Mouse (Mus musculus) Patski (cell line): Measurements from ENCODE around the gene Zbtb22. TPM values are rescaled to one million over a fixed set of nuclear protein-coding genes. Genes with fewer than 3 reads are reported as not detected.

Experiments used
- ATAC-seq: fragments of 100-300 bp; one replicate; pipeline ENCODE4 v1.8.0; 2021
- CTCF ChIA-PET: fragments of 350-600 bp; sonication (Branson Sonifier 250); formaldehyde crosslinking; loops from one replicate; lab custom pipeline; 2022; ENCODE audit warnings: inconsistent platforms; lab: Charles Lee
- POLR2A ChIA-PET: fragments of 350-600 bp; sonication (Branson Sonifier 250); formaldehyde crosslinking; loops from one replicate; lab custom pipeline; 2022; ENCODE audit warnings: antibody characterized with exemption, inconsistent platforms; lab: Charles Lee
- DNase-seq: peaks from one replicate; pipeline ENCODE4 v3.0.0-alpha.2; 2011; ENCODE audit warnings: low read depth, low spot score
- H3K27me3 ChIP-seq: fragments of 371-371 bp; one replicate; pipeline ENCODE4 v1.5.1; 2021
- CTCF ChIP-seq: fragments of 100-300 bp; IDR thresholded peaks from one replicate; pipeline ENCODE4 v1.5.1; 2021
- in situ Hi-C: fragments of 300-500 bp; cut with MboI; formaldehyde crosslinking; loops from 3 replicates; pipeline ENCODE4 v1.11.1; 2018; ENCODE audit warnings: low pct_unique_long_range_greater_than_20kb, mixed read lengths
- polyA plus RNA-seq: library from polyadenylated mRNA; unstranded; gene quantifications from one replicate; pipeline ENCODE4 v1.2.3, GENCODE M21; 2021

Zbtb22 gene
- polyA plus RNA-seq, 1 experiment from 2014 or later = 30.7 TPM

DNA sequence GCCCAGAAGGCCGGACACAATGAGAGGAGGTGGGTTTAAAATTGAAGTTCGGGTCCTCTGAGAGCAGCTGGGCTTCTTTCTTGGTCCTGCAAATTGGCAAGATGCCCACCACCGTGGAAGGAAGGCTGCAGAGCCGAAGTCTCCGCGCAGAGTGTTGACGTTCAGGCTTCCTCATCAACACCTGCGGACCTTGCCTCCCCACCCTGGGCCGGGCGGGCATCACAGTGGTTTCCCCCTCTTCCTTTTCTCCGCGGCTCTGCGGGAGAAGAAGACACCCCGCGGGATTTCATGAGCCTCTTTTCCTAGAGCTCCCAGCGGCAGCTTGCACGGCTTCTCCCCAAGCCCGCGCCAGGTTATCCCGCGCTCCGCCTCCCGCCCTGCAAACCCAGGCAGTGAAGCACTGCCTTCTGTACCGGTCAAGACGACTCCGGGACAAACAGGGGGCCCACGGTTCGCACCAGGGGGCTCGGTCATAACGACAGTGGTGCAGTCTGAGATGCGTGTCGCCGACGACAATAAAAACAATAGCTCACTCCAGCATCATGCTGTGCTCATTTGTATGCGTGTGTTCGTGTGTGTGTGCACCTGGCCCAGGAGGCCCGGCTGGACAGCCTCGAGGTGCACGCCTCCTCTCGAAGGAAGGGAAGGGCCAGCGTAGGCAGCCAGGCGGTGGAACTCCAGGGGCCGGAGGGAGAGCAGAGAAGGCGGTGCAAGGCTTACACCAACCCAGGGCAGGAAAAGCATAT is 7.2 kb upstream of the Zbtb22 start:
- ATAC-seq = peak; percentile 44
- in situ Hi-C loops = no loop called here
- no peaks in the 10 kb centered on the region for H3K27me3 ChIP-seq
- CTCF ChIA-PET = interaction anchor here (0.8 to 4.9 kb wide), 3 partner anchors 12 to 18 kb away, joined by 3 to 38 read pairs (median 3); partner anchors contain the start of gene Kifc1
- no peak for TF ChIP-seq CTCF
- POLR2A ChIA-PET = interaction anchor here (0.5 to 1.7 kb wide), 4 partner anchors 11 to 47 kb away, joined by 3 to 8 read pairs (median 4); partner anchors contain the start of genes Rps18 and Vps52
- DNase-seq = no peak

DNA sequence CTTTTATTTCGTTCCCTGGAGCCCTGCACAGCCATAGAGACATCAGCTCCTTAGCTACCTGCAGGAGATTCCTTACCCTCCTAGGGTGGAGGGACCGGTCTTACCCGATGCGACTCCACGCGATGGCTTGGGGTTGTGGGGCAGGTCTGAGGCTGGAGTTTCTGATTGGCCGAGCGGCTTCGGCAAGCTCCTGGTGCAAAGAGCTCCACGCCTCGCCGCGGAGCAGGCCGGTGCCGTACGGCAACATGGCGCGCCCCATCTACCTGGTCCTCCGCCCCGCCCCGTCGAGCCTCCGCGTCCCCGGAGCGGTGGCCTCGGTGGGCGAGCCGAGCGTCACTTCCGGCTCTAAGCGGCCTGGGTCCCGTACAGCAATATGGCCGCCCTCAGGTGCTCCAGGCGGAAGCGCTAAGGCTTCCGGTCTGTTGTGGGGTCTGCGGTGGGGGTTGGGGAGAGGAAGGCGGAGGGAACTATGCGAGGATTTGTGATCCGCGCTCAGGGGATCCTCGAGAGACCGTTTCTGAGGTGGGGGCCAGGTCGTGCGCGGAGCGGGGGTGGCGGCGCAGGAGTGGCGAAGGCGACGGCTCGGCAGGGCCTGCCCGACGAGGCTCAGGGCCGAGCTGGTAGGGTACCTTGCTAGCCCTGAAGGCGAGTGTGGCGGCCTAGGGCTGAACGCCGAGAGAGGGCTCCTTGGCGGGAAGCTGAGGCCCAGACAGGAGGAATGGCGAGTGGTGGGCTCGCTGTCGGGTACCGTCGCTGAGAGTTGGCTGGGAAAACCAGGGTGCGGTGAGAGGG is 6.4 kb upstream of the Zbtb22 start, which contains the start of gene Daxx:
Gene Daxx (plus strand): TSS at position 338 of the 792 bp plus-strand sequence.
- H3K27me3 ChIP-seq = no peaks in the 10 kb centered on the region
- ChIA-PET POLR2A (interaction anchor here (1.2 to 1.7 kb wide), 3 partner anchors 11 to 46 kb away, joined by 3 to 8 read pairs (median 4); partner anchors contain the start of genes Rps18 and Vps52), CTCF (interaction anchor here (1.5 to 4.9 kb wide), 3 partner anchors 13 to 18 kb away, joined by 3 to 38 read pairs (median 5); partner anchors contain the start of gene Kifc1)
- DNase-seq (peak; percentile 89), ATAC-seq (peak; percentile 96)
- no peak for TF ChIP-seq CTCF
- in situ Hi-C loops = no loop called here

DNA sequence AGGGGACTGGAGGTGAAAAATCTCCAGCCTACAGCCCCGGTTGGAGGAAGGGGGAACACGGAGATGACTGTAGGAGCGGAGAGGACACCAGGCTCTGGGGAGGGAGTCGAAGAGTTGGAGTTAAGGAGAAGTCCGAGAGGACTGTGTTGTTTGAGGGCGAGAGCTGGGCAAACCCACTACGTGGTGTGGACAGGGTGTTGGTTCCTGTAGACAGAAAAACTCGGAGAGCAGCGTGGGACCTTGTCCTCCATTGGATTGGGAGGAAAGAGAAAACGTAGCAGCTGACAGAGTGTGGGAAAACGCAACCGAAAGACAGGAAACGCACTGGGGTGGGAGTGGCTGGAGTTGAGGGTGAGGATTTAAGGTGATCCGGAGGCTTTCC is 5.8 kb upstream of the Zbtb22 start:
- CTCF ChIA-PET = interaction anchor here (1.3 to 4.9 kb wide), 3 partner anchors 13 to 19 kb away, joined by 4 to 38 read pairs (median 5); no protein-coding TSS in a partner anchor
- TF ChIP-seq CTCF = no peak
- DNase-seq (no peak), ATAC-seq (peak; percentile 10)
- POLR2A ChIA-PET = interaction anchor here (1.7 kb wide), 1 partner anchor 45 kb away, joined by 8 read pairs; the partner anchor contains the start of genes Rps18 and Vps52
- in situ Hi-C loops = no loop called here
- no peaks in the 10 kb centered on the region for H3K27me3 ChIP-seq

DNA sequence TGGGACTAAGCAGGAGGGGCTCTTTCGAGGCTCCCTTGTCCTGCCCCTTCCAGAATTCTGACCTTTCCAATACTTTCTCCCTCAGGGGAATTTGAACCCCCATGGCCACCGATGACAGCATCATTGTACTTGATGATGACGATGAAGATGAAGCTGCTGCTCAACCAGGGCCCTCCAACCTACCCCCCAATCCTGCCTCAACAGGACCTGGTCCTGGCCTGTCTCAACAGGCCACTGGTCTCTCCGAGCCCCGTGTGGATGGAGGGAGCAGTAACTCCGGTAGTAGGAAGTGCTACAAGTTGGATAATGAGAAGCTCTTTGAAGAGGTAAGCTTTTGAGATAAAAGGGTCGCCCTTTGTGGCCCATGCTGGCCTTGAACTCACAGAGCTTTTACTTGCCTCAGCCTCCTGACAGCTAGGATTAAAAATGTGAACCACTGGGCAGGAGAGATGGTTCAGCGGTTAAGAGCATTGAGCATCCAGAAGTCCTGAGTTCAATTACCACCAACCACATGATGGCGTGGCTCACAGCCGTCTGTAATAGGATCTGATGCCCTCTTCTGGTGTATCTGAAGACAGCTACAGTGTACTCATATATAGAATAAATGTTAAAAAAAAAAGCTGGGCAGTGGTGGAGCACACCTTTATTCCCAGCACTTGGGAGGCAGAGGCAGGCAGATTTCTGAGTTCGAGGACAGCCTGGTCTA is 5.2 kb upstream of the Zbtb22 start:
- TF ChIP-seq CTCF = no peak
- no peak for DNase-seq
- no peaks in the 10 kb centered on the region for H3K27me3 ChIP-seq
- CTCF ChIA-PET = interaction anchor here (1.3 to 4.9 kb wide), 3 partner anchors 14 to 20 kb away, joined by 4 to 38 read pairs (median 5); no protein-coding TSS in a partner anchor
- in situ Hi-C loops = no loop called here
- POLR2A ChIA-PET = interaction anchor here (1.0 kb wide), 1 partner anchor 19 kb away, joined by 3 read pairs; the partner anchor contains the start of gene Rgl2
- no peak for ATAC-seq

DNA sequence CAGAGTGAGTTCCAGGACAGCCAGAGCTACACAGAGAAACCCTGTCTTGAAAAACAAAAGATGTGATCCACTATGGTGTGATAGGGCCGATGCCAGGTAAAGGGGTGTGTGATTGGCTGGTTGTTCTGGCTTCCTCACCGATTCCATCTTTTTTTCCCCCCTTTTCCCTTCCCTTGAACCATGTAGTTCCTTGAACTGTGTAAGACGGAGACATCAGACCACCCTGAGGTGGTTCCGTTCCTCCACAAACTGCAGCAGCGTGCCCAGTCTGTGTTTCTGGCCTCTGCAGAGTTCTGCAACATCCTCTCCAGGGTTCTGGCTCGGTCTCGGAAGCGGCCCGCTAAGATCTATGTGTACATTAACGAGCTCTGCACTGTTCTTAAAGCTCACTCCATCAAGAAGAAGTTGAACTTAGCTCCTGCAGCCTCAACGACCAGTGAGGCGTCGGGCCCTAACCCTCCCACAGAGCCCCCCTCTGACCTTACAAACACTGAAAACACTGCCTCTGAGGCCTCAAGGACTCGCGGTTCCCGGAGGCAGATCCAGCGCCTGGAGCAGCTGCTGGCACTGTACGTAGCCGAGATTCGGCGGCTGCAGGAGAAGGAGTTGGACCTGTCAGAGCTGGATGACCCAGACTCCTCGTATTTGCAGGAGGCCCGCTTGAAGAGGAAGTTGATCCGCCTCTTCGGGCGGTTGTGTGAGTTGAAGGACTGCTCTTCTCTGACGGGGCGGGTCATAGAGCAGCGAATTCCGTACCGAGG is 4.5 kb upstream of the Zbtb22 start:
- no peak for TF ChIP-seq CTCF
- DNase-seq = no peak
- in situ Hi-C loops = no loop called here
- H3K27me3 ChIP-seq = no peaks in the 10 kb centered on the region
- no peak for ATAC-seq
- ChIA-PET CTCF (interaction anchor here (1.3 to 4.9 kb wide), 3 partner anchors 15 to 20 kb away, joined by 4 to 38 read pairs (median 5); no protein-coding TSS in a partner anchor), POLR2A (interaction anchor here (1.0 kb wide), 1 partner anchor 18 kb away, joined by 3 read pairs; the partner anchor contains the start of gene Rgl2)

DNA sequence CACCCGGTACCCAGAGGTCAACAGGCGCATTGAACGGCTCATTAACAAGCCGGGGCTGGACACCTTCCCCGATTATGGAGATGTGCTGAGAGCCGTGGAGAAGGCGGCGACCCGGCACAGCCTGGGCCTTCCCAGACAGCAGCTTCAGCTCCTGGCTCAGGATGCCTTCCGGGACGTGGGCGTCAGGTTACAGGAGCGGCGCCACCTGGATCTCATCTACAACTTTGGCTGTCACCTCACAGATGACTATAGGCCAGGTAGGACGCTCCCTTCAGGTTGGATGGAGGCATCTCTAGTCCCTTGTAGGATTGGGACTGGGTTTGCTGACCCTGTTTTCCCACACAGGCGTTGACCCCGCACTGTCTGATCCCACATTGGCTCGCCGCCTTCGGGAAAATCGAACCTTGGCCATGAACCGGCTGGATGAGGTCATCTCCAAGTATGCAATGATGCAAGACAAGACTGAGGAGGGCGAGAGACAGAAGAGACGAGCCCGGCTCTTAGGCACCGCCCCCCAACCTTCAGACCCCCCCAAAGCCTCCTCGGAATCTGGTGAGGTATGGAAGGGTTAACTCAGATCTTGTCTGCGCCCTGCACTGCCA is 3.8 kb upstream of the Zbtb22 start:
- H3K27me3 ChIP-seq = no peaks in the 10 kb centered on the region
- ATAC-seq (no peak), DNase-seq (no peak)
- in situ Hi-C loops = no loop called here
- POLR2A ChIA-PET = interaction anchor here (0.6 to 1.0 kb wide), 2 partner anchors 18 to 90 kb away, joined by 3 read pairs; partner anchors contain the start of gene Rgl2
- CTCF ChIA-PET = no interaction called here
- TF ChIP-seq CTCF = no peak

GRCm38 (mm10) chr17:33913264-33913663 is 2.4 kb upstream of the Zbtb22 start:
- no peaks in the 10 kb centered on the region for H3K27me3 ChIP-seq
- ChIA-PET POLR2A (no interaction called here), CTCF (no interaction called here)
- DNase-seq (no peak), ATAC-seq (no peak)
- TF ChIP-seq CTCF = no peak
- in situ Hi-C loops = no loop called here

- ChIA-PET CTCF (no interaction called here), POLR2A (no interaction called here)
- DNase-seq (no peak), ATAC-seq (no peak)
- TF ChIP-seq CTCF = no peak
- H3K27me3 ChIP-seq = no peaks in the 10 kb centered on the region
- in situ Hi-C loops = no loop called here
Measured at GRCm38 (mm10) chr17:33913905-33914304, 1.8 kb upstream of the Zbtb22 start.
